Mouse (Mus musculus): ENCODE results near the gene Tmem110.

DNA sequence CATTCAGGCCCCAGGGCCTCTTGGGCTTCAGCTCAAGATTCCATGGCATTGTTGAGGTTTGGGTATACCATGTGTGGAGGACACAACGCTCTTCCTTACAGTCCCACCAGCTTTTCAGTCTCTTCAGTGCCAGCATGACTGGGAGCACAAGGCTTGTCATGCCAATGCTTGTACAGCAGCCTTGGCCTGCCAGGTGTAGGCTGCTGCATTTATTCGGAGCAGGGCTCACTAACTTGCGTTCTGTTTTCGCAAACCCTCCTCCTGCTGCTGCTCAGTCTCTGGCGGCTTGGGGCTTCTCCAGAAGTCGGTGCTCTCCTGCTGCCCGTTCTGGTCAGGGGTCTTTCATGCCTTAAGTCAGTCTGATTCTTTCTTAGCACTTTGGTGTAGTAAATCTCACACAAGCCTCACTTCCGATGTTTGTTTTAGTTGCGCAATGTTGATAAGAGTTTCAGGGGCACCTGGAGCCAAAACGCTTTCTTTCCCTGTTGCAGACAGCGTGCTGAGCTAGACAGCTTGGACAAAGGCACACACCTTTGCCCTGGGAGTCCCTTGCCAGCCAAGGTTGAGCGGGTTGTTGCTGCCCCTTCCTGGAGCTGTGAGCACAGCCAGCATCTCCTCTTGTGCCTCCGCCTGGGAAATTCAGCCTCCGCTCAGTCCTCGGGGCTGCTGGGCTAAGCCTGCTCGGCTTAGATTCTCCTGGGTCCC is 36.2 kb downstream of the Tmem110 start:
- TF ChIP-seq CHD2 (IDR thresholded peaks at IDR 0.05; ENCODE audit: low read length) (no peak), KAT2A (conservative IDR thresholded peaks at IDR 0.05; ENCODE audit: low read depth, low read length) (no peak), EP300 (IDR thresholded peaks at IDR 0.05; ENCODE audit: low read depth in 1 of 2, low read length in 2 of 2) (no peak)
